Mouse (Mus musculus) macrophage (primary cell): ENCODE data around the gene Slc4a4. TPM values are rescaled to one million over a fixed set of nuclear protein-coding genes. Genes with fewer than 3 reads are reported as not detected.

Source experiments
- H3K27ac ChIP-seq: fragments of 350-480 bp; formaldehyde crosslinking; 2 replicates; pipeline ENCODE4 v1.9.0; 2021
- H3K36me3 ChIP-seq: fragments of 350-480 bp; formaldehyde crosslinking; 2 replicates; pipeline ENCODE4 v1.9.0; 2021; ENCODE audit errors: inconsistent target
- H3K4me3 ChIP-seq: fragments of 350-480 bp; formaldehyde crosslinking; 2 replicates; pipeline ENCODE4 v1.9.0; 2021; ENCODE audit errors: inconsistent target
- H3K79me2 ChIP-seq: fragments of 350-480 bp; formaldehyde crosslinking; 2 replicates; pipeline ENCODE4 v1.9.0; 2021; ENCODE audit errors: inconsistent target
- WGBS: methylation state at CpG from one replicate; pipeline ENCODE4 v1.1.7; 2026; ENCODE audit warnings: inconsistent platforms; ENCODE audit not compliant: missing documents; 5-methylcytosine and 5-hydroxymethylcytosine counted together
- polyA plus RNA-seq: library from polyadenylated mRNA; stranded (reverse); fragments of 250-400 nt; gene quantifications from 3 replicates; pipeline ENCODE4 v1.2.4, GENCODE M21; 2018; ENCODE audit warnings: inconsistent platforms

The Slc4a4 gene
- polyA plus RNA-seq, 1 experiment from 2014 or later, result not detected

- no peaks in the 10 kb centered on the region for H3K79me2 ChIP-seq
- no peaks in the 10 kb centered on the region for H3K36me3 ChIP-seq
- WGBS, result 85% methylated on average over 5 of the region's 5 CpGs
Observed at GRCm38 (mm10) chr5:88930129-88930528, 43.5 kb downstream of the Slc4a4 start.

GRCm38 (mm10) chr5:88930611-88931010 is 44.0 kb downstream of the Slc4a4 start:
- H3K36me3 ChIP-seq, result no peaks in the 10 kb centered on the region
- H3K4me3 ChIP-seq, result no peak overlapping the region
- H3K27ac ChIP-seq, result no peak overlapping the region
- 91% methylated on average over 11 of the region's 11 CpGs for WGBS
- no peaks in the 10 kb centered on the region for H3K79me2 ChIP-seq

More at GRCm38 (mm10) chr5:88930129-88930528, 43.5 kb downstream of the Slc4a4 start:
- H3K4me3 ChIP-seq, result no peak overlapping the region
- no peak overlapping the region for H3K27ac ChIP-seq

DNA sequence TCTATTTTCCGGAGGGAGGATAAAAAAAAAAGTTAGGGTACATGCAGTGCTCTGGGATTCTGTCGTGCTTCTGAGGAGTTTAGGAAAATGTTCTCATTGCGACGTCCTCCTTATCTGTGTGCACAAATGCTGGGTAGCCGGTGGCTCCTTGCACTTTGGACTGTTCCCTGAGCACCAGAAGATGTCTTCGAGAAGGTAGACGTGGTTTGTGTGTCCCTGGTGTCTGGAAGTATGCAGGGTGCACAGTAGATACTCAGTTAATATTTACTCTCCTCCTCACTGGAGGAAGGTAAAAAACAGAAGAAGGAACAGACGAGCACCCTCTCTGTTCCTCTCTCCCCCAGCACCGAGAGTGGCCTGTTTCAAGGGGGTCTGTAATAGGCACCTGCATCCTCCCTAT is 44.6 kb downstream of the Slc4a4 start:
- Histone ChIP-seq H3K4me3 (no peak overlapping the region), H3K36me3 (no peaks in the 10 kb centered on the region), H3K27ac (no peak overlapping the region), H3K79me2 (no peaks in the 10 kb centered on the region)
- 91% methylated on average over 9 of the region's 9 CpGs for WGBS

- WGBS, result 83% methylated on average over 7 of the region's 7 CpGs
- no peaks in the 10 kb centered on the region for H3K79me2 ChIP-seq
- H3K36me3 ChIP-seq, result no peaks in the 10 kb centered on the region
- no peak overlapping the region for H3K27ac ChIP-seq
- H3K4me3 ChIP-seq, result no peak overlapping the region
Observed at GRCm38 (mm10) chr5:88933454-88933853, 46.8 kb downstream of the Slc4a4 start.

- 37% methylated on average over 14 of the region's 14 CpGs for WGBS
- H3K4me3 ChIP-seq, result no peak overlapping the region
- H3K36me3 ChIP-seq, result no peaks in the 10 kb centered on the region
- H3K27ac ChIP-seq, result no peak overlapping the region
- no peaks in the 10 kb centered on the region for H3K79me2 ChIP-seq
Observed at GRCm38 (mm10) chr5:88933946-88934345, 47.3 kb downstream of the Slc4a4 start.

DNA sequence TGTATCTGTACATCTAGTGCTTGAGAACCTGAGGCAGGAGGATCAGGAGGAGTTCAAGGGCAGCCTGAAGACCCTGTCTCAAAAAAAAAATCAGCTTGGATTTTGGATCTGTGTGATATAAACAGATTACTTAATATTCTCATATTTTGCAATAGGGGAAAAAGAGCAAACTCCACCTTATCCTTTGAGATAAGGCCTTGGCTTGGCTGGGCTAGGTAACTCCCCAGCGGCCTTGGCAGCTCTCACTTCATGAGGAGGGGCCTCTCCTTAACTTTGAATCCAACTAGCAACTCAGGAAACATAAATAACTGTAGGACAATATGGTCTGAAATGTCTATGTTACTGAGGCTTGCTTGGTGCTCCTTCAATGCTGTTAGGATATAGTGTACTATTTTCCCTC is 51.6 kb downstream of the Slc4a4 start:
- WGBS, result 73% methylated on average over 1 of the region's 1 CpGs
- no peak overlapping the region for H3K27ac ChIP-seq
- no peaks in the 10 kb centered on the region for H3K79me2 ChIP-seq
- H3K36me3 ChIP-seq, result no peaks in the 10 kb centered on the region
- no peak overlapping the region for H3K4me3 ChIP-seq

DNA sequence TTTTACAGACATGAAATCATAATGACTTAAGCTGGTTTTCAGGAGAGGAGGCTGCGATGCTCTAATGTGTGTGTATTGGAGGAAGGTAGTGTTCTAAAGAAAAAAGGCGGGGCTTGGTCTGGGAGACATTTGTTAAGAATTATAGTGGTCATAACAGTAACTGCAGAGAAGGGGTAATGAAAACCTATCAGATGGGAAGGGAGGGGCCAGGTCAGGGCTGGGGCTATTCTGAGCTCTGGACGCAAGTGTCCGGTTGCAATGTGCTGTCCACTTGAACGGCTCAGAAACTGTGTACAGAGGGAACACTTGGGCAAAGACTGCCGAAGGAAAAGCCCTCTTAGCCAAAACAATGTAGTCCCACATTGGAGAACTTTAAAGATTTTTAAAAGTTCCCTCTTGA is 52.5 kb downstream of the Slc4a4 start:
- H3K36me3 ChIP-seq, result no peaks in the 10 kb centered on the region
- H3K27ac ChIP-seq, result no peak overlapping the region
- 80% methylated on average over 6 of the region's 6 CpGs for WGBS
- no peak overlapping the region for H3K4me3 ChIP-seq
- H3K79me2 ChIP-seq, result no peaks in the 10 kb centered on the region

GRCm38 (mm10) chr5:88939782-88940181 is 53.2 kb downstream of the Slc4a4 start:
- 82% methylated on average over 2 of the region's 2 CpGs for WGBS
- Histone ChIP-seq H3K79me2 (no peaks in the 10 kb centered on the region), H3K27ac (no peak overlapping the region), H3K4me3 (no peak overlapping the region), H3K36me3 (no peaks in the 10 kb centered on the region)

- 89% methylated on average over 7 of the region's 7 CpGs for WGBS
- Histone ChIP-seq H3K79me2 (no peaks in the 10 kb centered on the region), H3K36me3 (no peaks in the 10 kb centered on the region), H3K27ac (no peak overlapping the region), H3K4me3 (no peak overlapping the region)
Observed at GRCm38 (mm10) chr5:88941905-88942304, 55.3 kb downstream of the Slc4a4 start.

- no peak overlapping the region for H3K4me3 ChIP-seq
- WGBS, result 94% methylated on average over 10 of the region's 10 CpGs
Observed at GRCm38 (mm10) chr5:88945661-88946339, 59.2 kb downstream of the Slc4a4 start.

DNA sequence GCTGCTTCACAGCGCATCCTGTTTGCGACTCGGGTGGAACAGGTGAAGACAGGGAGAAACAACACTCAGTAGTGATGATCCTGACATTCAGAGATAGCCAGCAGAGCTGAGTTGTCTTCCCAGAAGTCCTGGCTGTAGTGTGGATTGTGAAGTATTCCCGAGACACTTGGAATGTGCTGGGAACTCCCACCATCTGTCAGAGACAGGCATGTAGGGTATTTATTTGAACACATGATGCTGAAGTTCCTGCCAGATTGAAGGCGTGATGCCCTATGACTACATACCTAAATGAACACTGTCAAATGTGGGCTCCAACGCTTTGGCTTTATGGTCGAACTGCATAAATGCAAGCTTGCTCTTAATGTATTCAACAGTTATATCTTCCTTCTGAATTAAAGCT is 63.7 kb downstream of the Slc4a4 start:
- Histone ChIP-seq H3K4me3 (no peak overlapping the region), H3K79me2 (no peaks in the 10 kb centered on the region), H3K27ac (no peak overlapping the region), H3K36me3 (no peaks in the 10 kb centered on the region)
- 94% methylated on average over 7 of the region's 7 CpGs for WGBS

More at GRCm38 (mm10) chr5:88945661-88946339, 59.2 kb downstream of the Slc4a4 start:
- Histone ChIP-seq H3K27ac (no peak overlapping the region), H3K79me2 (no peaks in the 10 kb centered on the region), H3K36me3 (no peaks in the 10 kb centered on the region)

- H3K36me3 ChIP-seq, result no peaks in the 10 kb centered on the region
- peak overlapping the region; percentile 6; the same call in 1 of the 2 replicates for H3K4me3 ChIP-seq
- no peak overlapping the region for H3K27ac ChIP-seq
- WGBS, result 4% methylated on average over 15 of the region's 17 CpGs
- no peaks in the 10 kb centered on the region for H3K79me2 ChIP-seq
Observed at GRCm38 (mm10) chr5:88952757-88953577, 66.3 kb downstream of the Slc4a4 start.

DNA sequence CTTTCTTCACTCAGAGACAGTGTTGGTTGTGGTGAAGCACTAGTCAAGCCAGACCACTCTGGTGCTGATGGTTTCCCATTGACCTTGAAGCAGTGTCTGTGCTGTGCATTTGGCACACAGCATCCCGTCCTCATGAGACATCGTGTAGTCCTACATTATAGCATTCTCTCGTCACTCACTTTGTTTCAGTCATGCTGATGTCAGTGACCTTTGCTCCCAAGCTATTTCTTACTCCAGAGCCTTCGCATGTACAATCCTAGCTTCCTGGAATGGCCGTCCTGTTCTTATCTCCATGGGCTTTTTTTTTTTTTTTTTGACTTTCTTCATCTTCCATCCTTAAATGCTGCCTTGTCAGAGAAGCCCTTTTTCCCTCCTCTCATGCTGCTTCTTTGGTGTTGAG is 71.1 kb downstream of the Slc4a4 start:
- 98% methylated on average over 5 of the region's 5 CpGs for WGBS
- H3K4me3 ChIP-seq, result no peak overlapping the region
- H3K27ac ChIP-seq, result no peak overlapping the region
- H3K79me2 ChIP-seq, result no peaks in the 10 kb centered on the region
- no peaks in the 10 kb centered on the region for H3K36me3 ChIP-seq

GRCm38 (mm10) chr5:88958966-88959365 is 72.3 kb downstream of the Slc4a4 start:
- 89% methylated on average over 4 of the region's 5 CpGs for WGBS
- Histone ChIP-seq H3K79me2 (no peaks in the 10 kb centered on the region), H3K27ac (no peak overlapping the region), H3K36me3 (no peaks in the 10 kb centered on the region), H3K4me3 (no peak overlapping the region)

DNA sequence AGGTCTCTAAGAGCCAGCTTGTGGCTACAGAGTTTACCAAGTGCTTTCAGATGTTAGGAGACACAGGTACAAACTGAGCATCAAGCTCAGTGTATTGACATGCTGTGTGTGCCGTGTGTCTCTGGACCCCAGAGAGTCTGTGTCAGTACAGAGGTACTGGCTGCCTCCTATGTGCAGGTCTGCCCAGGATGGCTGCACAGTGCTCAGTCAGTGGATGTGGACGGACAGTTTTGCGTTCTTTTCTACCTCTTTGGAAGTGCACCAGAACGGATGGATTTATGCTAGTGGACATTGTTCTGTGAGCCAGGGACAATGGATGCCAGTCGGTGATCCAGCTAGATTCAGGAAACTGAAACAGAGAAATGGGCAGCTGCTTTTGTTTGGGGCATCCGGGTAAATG is 72.8 kb downstream of the Slc4a4 start:
- H3K27ac ChIP-seq, result no peak overlapping the region
- H3K79me2 ChIP-seq, result no peaks in the 10 kb centered on the region
- H3K4me3 ChIP-seq, result no peak overlapping the region
- WGBS, result 82% methylated on average over 6 of the region's 6 CpGs
- H3K36me3 ChIP-seq, result no peaks in the 10 kb centered on the region
